In genomic region chr10:15297257-15297656, GRCm38 (mm10) we compare ENCODE assay signal across 14 mouse cellular contexts.
"Had no signal": no experiment of that assay in that cellular context is flagged by ENCODE, and none has a peak within 500 bp of the region (broad histone marks: within the 10 kb centered on the region; RNA-seq: fewer than 3 reads in every experiment).

No protein-coding gene starts in this region.

- DNase-seq: kidney, adult 18-20 months; kidney, adult 9 months; kidney, postnatal 14 days; kidney, postnatal 4 days; layer of hippocampus, adult 9-11 months; liver; liver, embryonic 13.5 days; lung, postnatal 14 days; retina, postnatal 1 day; right cerebral cortex, postnatal 25 days; spleen, adult 18-20 months; thymus, postnatal 25 days had no signal

- ATAC-seq: intestine, embryonic 15.5 days; midbrain, embryonic 16.5 days had no signal
